28 mouse cellular contexts compared by ENCODE assay signal in genomic region chr9:102673381-102673780, GRCm38 (mm10). TPM values are rescaled to one million over a fixed set of nuclear protein-coding genes. Genes with fewer than 3 reads are reported as not detected.
DNase-seq lines count a peak whose midpoint lies in the region; ATAC-seq lines count a peak whose summit lies in the region.
"Had no signal": no experiment of that assay in that cellular context is flagged by ENCODE, and none has a peak within 500 bp of the region (broad histone marks: within the 10 kb centered on the region; RNA-seq: fewer than 3 reads in every experiment).

No protein-coding gene starts in this region.

- no peak overlapping the region for H3K4me3 ChIP-seq in liver, embryonic 11.5 days (ENCODE audit: low read depth, low read length)
- H3K4me3 ChIP-seq: hindbrain, embryonic 13.5 days; left cerebral cortex, adult 2 months; limb, embryonic 12.5 days; lung, embryonic 15.5 days; neural tube, embryonic 12.5 days had no signal

- no peaks in the 10 kb centered on the region for H3K4me1 ChIP-seq in liver, embryonic 11.5 days (replicated peaks; ENCODE audit: control insufficient read depth, insufficient read depth, low read length)
- H3K4me1 ChIP-seq: lung, embryonic 15.5 days had no signal

- no peaks in the 10 kb centered on the region for H3K9me3 ChIP-seq in liver, embryonic 11.5 days (ENCODE audit: control insufficient read depth, low read length)
- H3K9me3 ChIP-seq: hindbrain, embryonic 13.5 days; limb, embryonic 12.5 days; lung, embryonic 15.5 days; neural tube, embryonic 12.5 days had no signal

- no peaks in the 10 kb centered on the region for H3K36me3 ChIP-seq in liver, embryonic 11.5 days (ENCODE audit: control insufficient read depth, insufficient read depth, low read length)
- H3K36me3 ChIP-seq: hindbrain, embryonic 13.5 days; limb, embryonic 12.5 days; lung, embryonic 15.5 days; neural tube, embryonic 12.5 days had no signal

- 79% methylated on average over 7 of the region's 7 CpGs for WGBS in liver, embryonic 11.5 days

- H3K27ac ChIP-seq in liver, embryonic 11.5 days (ENCODE audit: low read depth, low read length): no peak overlapping the region
- H3K27ac ChIP-seq: hindbrain, embryonic 13.5 days; left cerebral cortex, adult 2 months; limb, embryonic 12.5 days; lung, embryonic 15.5 days; neural tube, embryonic 12.5 days; stomach, postnatal 0 days had no signal

- no peak overlapping the region for H3K9ac ChIP-seq in liver, embryonic 11.5 days (ENCODE audit: low read depth, low read length)
- H3K9ac ChIP-seq: forebrain, postnatal 0 days; hindbrain, embryonic 13.5 days; limb, embryonic 12.5 days; lung, embryonic 15.5 days; neural tube, embryonic 12.5 days had no signal

- no peak for ATAC-seq in liver, embryonic 11.5 days (replicated peaks; ENCODE audit: low FRiP score)
- ATAC-seq: forebrain, postnatal 0 days; intestine, embryonic 16.5 days; midbrain, embryonic 16.5 days had no signal

- DNase-seq in 3134 (ENCODE audit: extremely low read depth, insufficient read length, low spot score) (peak; percentile 51), 3T3-L1 (ENCODE audit: low read depth, low spot score) (peak; percentile 76)
- DNase-seq in adrenal gland, adult 18-20 months (ENCODE audit: low spot score in 2 of 2): peak; percentile 12 to 27
- peak; percentile 29 for DNase-seq in adrenal gland, postnatal 25 days
- DNase-seq in urinary bladder, postnatal 14 days (ENCODE audit: low spot score): no peak
- DNase-seq in liver, embryonic 11.5 days (ENCODE audit: low spot score): no peak
- no peak for DNase-seq in thymus, postnatal 14 days
- DNase-seq in layer of hippocampus, adult 11-12 months (ENCODE audit: low spot score): no peak
- DNase-seq: cerebellum, adult 18-20 months; forebrain, postnatal 0 days; gastrocnemius, postnatal 10 days; heart, postnatal 14 days; kidney, adult 8-10 months; kidney, postnatal 14 days; right cerebral cortex, adult 18-20 months; right cerebral cortex, postnatal 4 days; thymus, adult 18-20 months; thymus, postnatal 4 days had no signal

- no peaks in the 10 kb centered on the region for H3K27me3 ChIP-seq in liver, embryonic 11.5 days (replicated peaks; ENCODE audit: control insufficient read depth, insufficient read depth, low read length)
- H3K27me3 ChIP-seq: hindbrain, embryonic 13.5 days; limb, embryonic 12.5 days; lung, embryonic 15.5 days; neural tube, embryonic 12.5 days had no signal

- H3K4me2 ChIP-seq in liver, embryonic 11.5 days: no peak overlapping the region
- H3K4me2 ChIP-seq: hindbrain, embryonic 13.5 days; limb, embryonic 12.5 days; lung, embryonic 15.5 days; midbrain, embryonic 11.5 days; neural tube, embryonic 12.5 days had no signal

RNA-seq across cellular contexts. Expression of gene Amotl2, which starts 43.1 kb away (rescaled TPM):
- 100 to 1,000 TPM in 1 of 2 experiments, 10 to 100 TPM in 1; 73.0 to 202 TPM for total RNA-seq in adrenal gland, adult 18-20 months (2021)
- total RNA-seq in adrenal gland, postnatal 25 days (2021): 231 and 242 TPM in 2 replicates
- 17.4 and 18.8 TPM in 2 replicates for polyA plus RNA-seq in liver, embryonic 11.5 days (2014; fragmentation: Nextera tagmentation; extraction: Ambion mirVana)
- total RNA-seq: MEL had no signal

RNA-seq across cellular contexts. Expression of gene Cep63, which starts 47.0 kb away (rescaled TPM):
- 10 to 100 TPM; 34.8 to 46.1 TPM for total RNA-seq in adrenal gland, adult 18-20 months (2021)
- total RNA-seq in adrenal gland, postnatal 25 days (2021): 37.2 and 41.8 TPM in 2 replicates
- polyA plus RNA-seq in liver, embryonic 11.5 days (2014; fragmentation: Nextera tagmentation; extraction: Ambion mirVana): 39.1 and 41.6 TPM in 2 replicates

RNA-seq across cellular contexts. Expression of gene Anapc13, which starts 47.3 kb away (rescaled TPM):
- total RNA-seq in adrenal gland, adult 18-20 months (2021): 100 to 1,000 TPM; 367 to 377 TPM
- 304 and 351 TPM in 2 replicates for total RNA-seq in adrenal gland, postnatal 25 days (2021)
- polyA plus RNA-seq in liver, embryonic 11.5 days (2014; fragmentation: Nextera tagmentation; extraction: Ambion mirVana): 141 and 149 TPM in 2 replicates

Comparison
In these comparisons a context has a peak if more than half of its experiments do, and no peak if none do; other contexts are left out.
1. DNase-seq: peak in 3134 (single experiment), 3T3-L1 (single experiment), adrenal gland, adult 18-20 months (2 of 2) and adrenal gland, postnatal 25 days (single experiment); none in urinary bladder, postnatal 14 days (single experiment), liver, embryonic 11.5 days (single experiment), thymus, postnatal 14 days (single experiment) and layer of hippocampus, adult 11-12 months (single experiment).